Mouse (Mus musculus): ENCODE results near the gene Ywhah. TPM values are rescaled to one million over a fixed set of nuclear protein-coding genes. Genes with fewer than 3 reads are reported as not detected.

The Ywhah gene
- total and polyA plus RNA-seq, 3 experiments, result 63.3 to 320 (median 188) TPM

GRCm38 (mm10) chr5:33034100-33034499 is 15.5 kb downstream of the Ywhah start (continued):
- TF ChIP-seq SIN3A (IDR thresholded peaks at IDR 0.05; ENCODE audit: low read length) (no peak; the same call in 1 of the 2 replicates), ETS1 (conservative IDR thresholded peaks at IDR 0.05; ENCODE audit: low read depth, low read length) (no peak; the same call in 1 of the 2 replicates), PAX5 (IDR thresholded peaks at IDR 0.05; ENCODE audit: low read length) (no peak), UBTF (IDR thresholded peaks at IDR 0.05; ENCODE audit: low read depth, low read length) (no peak), MXI1 (IDR thresholded peaks at IDR 0.05; ENCODE audit: low read depth, low read length) (no peak), JUN (IDR thresholded peaks at IDR 0.05; ENCODE audit: insufficient read depth, low read depth, low read length) (no peak)

- Histone ChIP-seq H3K27me3 (replicated peaks) (peaks cover 2% of the 10 kb centered on the region), H3K9me3 (replicated peaks; ENCODE audit: low read length) (peaks cover 6% of the 10 kb centered on the region), H3K4me1 (ENCODE audit: control insufficient read depth in 1 of 2, insufficient read depth in 2 of 2) (peaks cover 3 to 17% of the 10 kb centered on the region in 2 experiments), H3K4me3 (replicated peaks in 1 of 3; ENCODE audit: low read depth in 2 of 3, low read length in 2 of 3, poor library complexity in 1 of 3) (no peak overlapping the region), H3K4me2 (ENCODE audit: insufficient read depth, low read depth, poor library complexity, severe bottlenecking) (no peak overlapping the region), H3K27ac (ENCODE audit: insufficient read depth, low read depth) (no peak overlapping the region), H3K36me3 (replicated peaks in 1 of 2; ENCODE audit: control insufficient read depth in 1 of 2, insufficient read depth in 1 of 2, low read length in 1 of 2) (no peaks in the 10 kb centered on the region), H3K79me2 (replicated peaks; ENCODE audit: control insufficient read depth, extremely low read depth, insufficient read depth, poor library complexity, severe bottlenecking) (no peaks in the 10 kb centered on the region), H3K9ac (ENCODE audit: insufficient read depth, low read depth) (no peak overlapping the region)
- dilution Hi-C loops (cut with MboI; ENCODE audit: extremely low pct_ligation_motif_present, extremely low pct_unique_long_range_greater_than_20kb, low sequenced_read_pairs) (no loop called here), in situ Hi-C loops (cut with MboI; ENCODE audit: low pct_ligation_motif_present, low pct_unique_long_range_greater_than_20kb, low sequenced_read_pairs) (loop anchor here (5.0 to 25.0 kb wide), 2 partner anchors 112 to 448 kb away; no protein-coding TSS in a partner anchor)
- no peak for DNase-seq (ENCODE audit: extremely low read depth)
- TF ChIP-seq EP300 (IDR thresholded peaks at IDR 0.05; ENCODE audit: low read length), result no peak
- TF ChIP-seq MAFK (IDR thresholded peaks at IDR 0.05; ENCODE audit: insufficient replicate concordance, low read length), result no peak
- TF ChIP-seq UBTF (IDR thresholded peaks at IDR 0.05; ENCODE audit: low read depth, low read length), result no peak
- TF ChIP-seq ETS1 (conservative IDR thresholded peaks at IDR 0.05; ENCODE audit: low read depth, low read length), result no peak
- TF ChIP-seq CHD1 (IDR thresholded peaks at IDR 0.05; ENCODE audit: low read depth, low read length), result no peak
- TF ChIP-seq PAX5 (IDR thresholded peaks at IDR 0.05; ENCODE audit: low read length), result no peak
- TF ChIP-seq USF2 (conservative IDR thresholded peaks at IDR 0.05; ENCODE audit: low read depth, low read length), result no peak
- TF ChIP-seq MEF2A (IDR thresholded peaks at IDR 0.05; ENCODE audit: borderline replicate concordance, low read depth, low read length), result no peak
- TF ChIP-seq JUN (IDR thresholded peaks at IDR 0.05; ENCODE audit: insufficient read depth, low read depth, low read length), result no peak
These were observed 16.3 kb downstream of the Ywhah start for GRCm38 (mm10) chr5:33034916-33035315.

- H3K4me2 ChIP-seq (ENCODE audit: insufficient read depth, low read depth, poor library complexity, severe bottlenecking), result peak overlapping the region; percentile 91
- H3K36me3 ChIP-seq (replicated peaks in 1 of 2; ENCODE audit: control insufficient read depth in 1 of 2, insufficient read depth in 1 of 2, low read length in 1 of 2), result no peaks in the 10 kb centered on the region
- H3K4me3 ChIP-seq (replicated peaks in 1 of 3; ENCODE audit: low read depth in 2 of 3, low read length in 2 of 3, poor library complexity in 1 of 3), result peak overlapping the region in 2 of 3 experiments; percentile 27
- H3K9me3 ChIP-seq (replicated peaks; ENCODE audit: low read length), result peaks cover 6% of the 10 kb centered on the region
- H3K79me2 ChIP-seq (replicated peaks; ENCODE audit: control insufficient read depth, extremely low read depth, insufficient read depth, poor library complexity, severe bottlenecking), result no peaks in the 10 kb centered on the region
- TF ChIP-seq RCOR1 (conservative IDR thresholded peaks at IDR 0.05; ENCODE audit: low read depth, low read length) (no peak), ZNF384 (IDR thresholded peaks at IDR 0.05; ENCODE audit: low read depth, low read length) (no peak), HCFC1 (IDR thresholded peaks at IDR 0.05; ENCODE audit: low read depth, low read length) (no peak), EP300 (IDR thresholded peaks at IDR 0.05; ENCODE audit: low read length) (peak; percentile 25; the same call in 1 of the 2 replicates), MYC (IDR thresholded peaks at IDR 0.05; ENCODE audit: low read depth, low read length) (peak; percentile 83), NRF1 (IDR thresholded peaks at IDR 0.05; ENCODE audit: low read depth, low read length) (no peak), CTCF (conservative IDR thresholded peaks at IDR 0.05 in 1 of 2, IDR thresholded peaks at IDR 0.05 in 1 of 2; ENCODE audit: low read depth in 2 of 2, low read length in 2 of 2) (peak in 1 of 2 experiments; percentile 12; a peak in 1 of 4 replicates), MAFK (IDR thresholded peaks at IDR 0.05; ENCODE audit: insufficient replicate concordance, low read length) (peak; percentile 32; the same call in 1 of the 2 replicates)
- in situ Hi-C loops (cut with MboI; ENCODE audit: low pct_ligation_motif_present, low pct_unique_long_range_greater_than_20kb, low sequenced_read_pairs), result loop anchor here (5.0 to 25.0 kb wide), 2 partner anchors 108 to 452 kb away; no protein-coding TSS in a partner anchor
- dilution Hi-C loops (cut with MboI; ENCODE audit: extremely low pct_ligation_motif_present, extremely low pct_unique_long_range_greater_than_20kb, low sequenced_read_pairs), result no loop called here
- peaks cover 12% of the 10 kb centered on the region for H3K27me3 ChIP-seq (replicated peaks)
- H3K4me1 ChIP-seq (ENCODE audit: control insufficient read depth in 1 of 2, insufficient read depth in 2 of 2), result peaks cover 3 to 14% of the 10 kb centered on the region in 2 experiments
- no peak overlapping the region for H3K27ac ChIP-seq (ENCODE audit: insufficient read depth, low read depth)
- H3K9ac ChIP-seq (ENCODE audit: insufficient read depth, low read depth), result peak overlapping the region; percentile 59
- peak; percentile 56 for DNase-seq (ENCODE audit: extremely low read depth)
These were observed 20.3 kb downstream of the Ywhah start for GRCm38 (mm10) chr5:33038656-33039509.

Measured in CH12.LX (cell line).